Mouse (Mus musculus) layer of hippocampus, postnatal 25 days (tissue): Measurements from ENCODE around the gene Tbcd. TPM values are rescaled to one million over a fixed set of nuclear protein-coding genes. Genes with fewer than 3 reads are reported as not detected.
"Not testable (repeated sequence)": the region's sequence is repeated elsewhere in the genome, so short reads cannot be mapped to it uniquely, and the experiment has no call there.

ENCODE experiments used
- DNase-seq, 2 experiments: peaks; one replicate each; pipeline ENCODE4 v3.0.0; 2022; ENCODE audit warnings: mixed read lengths in 2 of 2, low spot score in 1 of 2; ENCODE audit errors: extremely low spot score in 1 of 2
- total RNA-seq, 2 experiments: library from RNA; stranded (reverse); gene quantifications; 2 replicates each; pipeline ENCODE4 v1.2.3; 2021

The Tbcd gene
- total RNA-seq, 2 experiments from 2014 or later, result 41.7 to 46.2 TPM

DNA sequence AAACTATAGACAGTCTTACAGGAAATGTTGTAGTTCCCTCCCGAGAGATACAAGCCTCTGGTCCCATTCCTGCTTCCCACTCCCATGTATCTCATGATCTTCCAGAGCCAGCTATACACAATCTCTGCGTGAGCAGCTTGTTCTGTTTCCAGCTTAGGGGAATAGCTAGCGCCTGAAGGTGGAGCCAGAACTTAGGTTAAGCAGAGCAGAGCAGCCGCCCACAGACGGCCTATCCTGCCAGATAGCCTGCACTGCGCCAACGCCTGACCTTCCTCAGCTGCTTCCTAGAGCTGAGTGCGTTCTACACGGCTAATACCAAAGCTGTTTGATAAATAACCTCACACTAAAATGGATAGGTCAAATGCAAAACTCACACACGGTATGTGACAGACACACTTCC lies 198.2 kb downstream of the Tbcd start:
- DNase-seq, result peak in 1 of 2 experiments; percentile 23

DNA sequence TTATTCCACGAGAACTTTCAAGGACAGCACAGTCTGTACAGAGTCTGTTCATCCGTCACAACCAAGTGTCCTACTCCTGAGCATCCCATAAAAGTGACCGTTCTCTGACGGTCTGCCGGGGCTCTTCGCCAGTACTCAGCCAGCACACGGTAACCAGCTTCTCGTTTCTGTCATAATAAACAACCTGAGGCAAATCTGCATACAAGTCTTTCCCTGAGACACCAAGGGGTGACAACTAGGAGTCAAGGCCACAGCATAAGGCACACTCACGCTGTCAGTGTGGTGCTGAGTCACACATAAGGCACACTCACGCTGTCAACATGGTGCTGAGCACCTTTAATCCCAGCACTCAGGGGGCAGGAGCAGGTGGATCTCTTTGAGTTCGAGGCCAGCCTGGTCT lies 198.9 kb downstream of the Tbcd start:
- DNase-seq, result no peak

DNA sequence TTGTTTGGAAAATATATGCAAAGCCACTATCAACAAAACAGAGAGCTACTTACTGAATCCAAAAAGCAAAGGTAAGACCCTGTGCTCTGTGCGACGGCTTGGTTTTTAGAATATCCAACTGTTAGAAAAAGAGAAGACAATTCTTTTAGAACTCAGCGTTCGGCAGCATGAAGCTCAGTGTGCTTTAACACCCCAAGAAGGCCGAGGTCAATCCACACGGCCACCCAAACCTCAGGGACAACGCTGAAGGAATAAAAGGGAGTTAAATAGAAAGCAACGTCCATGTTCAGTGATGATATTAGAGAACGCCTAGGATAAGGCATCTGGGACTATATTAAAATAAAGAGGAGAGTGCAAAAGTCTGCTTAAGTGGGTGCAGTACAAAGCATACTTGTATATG lies 199.8 kb downstream of the Tbcd start:
- no peak for DNase-seq

DNA sequence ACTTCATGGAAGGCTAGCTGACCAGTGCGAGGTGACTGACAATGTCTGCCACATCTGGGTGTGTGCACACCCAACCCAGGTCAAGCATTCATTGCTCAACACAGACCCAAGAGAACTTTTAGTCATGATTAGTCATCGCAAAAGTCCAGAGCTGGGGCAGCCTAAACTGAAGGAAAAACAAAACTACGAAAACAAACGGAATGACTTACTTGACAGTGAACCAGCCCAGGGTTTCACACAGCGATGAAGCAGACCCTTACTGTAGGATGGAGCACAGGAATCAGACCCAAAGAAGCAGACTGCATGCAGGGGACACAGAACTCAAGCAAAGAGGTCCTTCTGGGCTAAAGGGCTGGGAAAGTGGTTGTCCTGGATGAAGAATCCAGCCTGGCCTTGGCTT lies 200.2 kb downstream of the Tbcd start:
- DNase-seq, result no peak

DNA sequence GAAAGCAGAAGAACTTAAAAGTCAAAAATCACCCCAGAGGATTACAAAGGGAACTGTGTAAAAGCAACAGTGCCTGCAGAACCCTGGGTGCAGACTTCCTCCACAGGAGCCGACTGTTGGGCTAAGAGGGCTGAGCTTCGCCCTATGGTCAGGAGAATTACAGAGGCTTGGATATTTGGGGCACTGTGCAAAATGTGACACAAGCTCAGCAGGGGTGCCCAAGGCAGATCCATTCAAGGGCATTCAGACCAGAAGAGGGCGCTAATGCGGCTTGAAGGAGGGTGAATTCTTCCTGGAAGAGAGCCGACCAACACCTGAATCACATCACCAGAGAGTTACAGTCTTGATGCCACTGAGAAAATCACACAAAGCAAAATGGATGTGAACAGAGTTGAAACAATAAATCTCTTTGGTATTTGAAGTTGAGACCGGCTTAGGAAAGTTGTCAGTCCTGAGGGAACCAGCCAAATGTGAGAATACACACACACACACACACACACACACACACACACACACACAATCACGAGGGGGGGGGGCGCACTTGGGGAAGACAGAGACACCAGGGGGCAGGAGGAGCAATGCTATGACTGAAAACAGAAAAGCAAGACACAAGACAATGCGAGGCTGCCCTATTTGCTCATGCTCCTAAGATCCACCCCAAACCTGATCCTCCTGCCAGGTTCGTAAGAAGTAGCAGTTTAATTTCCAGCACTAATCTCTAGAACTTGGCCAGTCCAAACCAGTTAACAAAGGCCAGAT lies 201.0 kb downstream of the Tbcd start:
- peak in 1 of 2 experiments; percentile 67 for DNase-seq

DNA sequence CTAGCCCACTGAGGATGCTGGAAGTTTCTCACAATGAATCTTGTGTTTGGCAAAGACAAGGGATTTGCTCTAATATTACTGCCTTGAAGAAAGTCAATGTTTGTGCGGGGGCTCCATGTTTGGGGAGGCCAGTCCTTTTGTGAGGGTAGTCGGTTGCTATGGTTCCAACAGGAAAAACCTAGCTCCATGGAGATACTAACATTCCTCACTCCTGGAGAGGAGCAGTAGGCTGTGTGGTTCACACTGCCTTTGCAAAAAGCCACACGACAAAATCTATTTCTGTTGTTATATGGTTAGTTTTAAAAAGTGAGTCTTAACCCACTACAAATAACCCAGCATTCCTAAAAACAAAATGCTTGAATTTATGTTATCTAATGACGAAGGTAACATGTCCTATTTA lies 201.9 kb downstream of the Tbcd start:
- DNase-seq, result no peak

DNA sequence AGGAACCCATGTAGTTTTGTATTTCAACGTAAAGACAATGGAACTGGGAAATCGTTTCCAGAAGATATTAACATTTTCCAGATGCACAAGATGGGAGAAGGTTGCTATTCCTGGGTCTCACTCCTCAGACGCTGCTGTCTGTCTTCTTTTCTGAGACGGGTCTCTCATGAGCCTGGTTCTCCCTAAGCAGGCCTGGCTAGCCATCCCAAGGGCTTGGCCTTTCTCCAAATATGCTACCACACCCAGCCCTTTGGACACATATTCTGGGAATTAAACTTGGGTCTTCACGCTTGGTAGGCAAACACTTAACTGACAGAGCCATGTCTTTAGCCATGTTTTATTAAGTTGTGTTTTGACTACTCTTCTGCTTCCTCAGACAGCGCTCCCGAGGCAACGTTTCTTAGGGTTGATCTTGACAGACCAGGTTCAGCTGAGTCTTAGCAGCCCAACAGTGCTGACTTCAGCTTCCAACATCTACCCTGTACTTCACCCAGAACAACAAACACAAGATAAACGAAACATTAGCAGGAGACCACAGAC lies 202.7 kb downstream of the Tbcd start:
- no peak for DNase-seq

DNA sequence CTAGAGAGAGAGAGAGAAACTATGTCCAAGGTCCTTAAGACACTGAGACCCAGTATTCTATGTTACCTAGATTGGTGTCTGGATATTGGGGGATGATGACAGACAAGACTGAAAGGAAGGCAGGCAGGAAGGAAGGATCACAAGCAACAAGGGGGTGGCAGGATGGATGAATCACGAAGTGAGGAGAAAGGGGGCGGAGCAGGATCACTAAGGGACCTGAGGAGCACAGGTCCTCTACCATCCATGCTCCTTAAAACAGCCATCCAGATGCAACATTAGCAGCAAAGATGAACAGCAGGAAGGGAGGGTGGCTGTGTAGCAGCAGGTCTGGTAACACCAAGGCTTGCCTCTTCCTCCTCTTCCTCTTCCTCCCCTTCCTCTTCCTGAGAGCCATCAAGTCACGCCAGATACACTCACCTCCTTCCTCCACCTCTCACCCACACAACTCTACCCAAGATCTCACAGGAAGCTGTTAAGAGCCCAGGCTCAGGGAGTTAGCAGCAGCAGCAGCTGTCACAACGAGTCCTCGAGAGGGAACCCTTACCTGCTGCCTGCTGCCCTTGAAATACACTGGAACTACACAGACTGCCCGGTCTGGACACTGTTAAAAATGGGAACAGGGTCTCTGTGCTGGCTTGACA lies 203.5 kb downstream of the Tbcd start:
- DNase-seq, result no peak

DNA sequence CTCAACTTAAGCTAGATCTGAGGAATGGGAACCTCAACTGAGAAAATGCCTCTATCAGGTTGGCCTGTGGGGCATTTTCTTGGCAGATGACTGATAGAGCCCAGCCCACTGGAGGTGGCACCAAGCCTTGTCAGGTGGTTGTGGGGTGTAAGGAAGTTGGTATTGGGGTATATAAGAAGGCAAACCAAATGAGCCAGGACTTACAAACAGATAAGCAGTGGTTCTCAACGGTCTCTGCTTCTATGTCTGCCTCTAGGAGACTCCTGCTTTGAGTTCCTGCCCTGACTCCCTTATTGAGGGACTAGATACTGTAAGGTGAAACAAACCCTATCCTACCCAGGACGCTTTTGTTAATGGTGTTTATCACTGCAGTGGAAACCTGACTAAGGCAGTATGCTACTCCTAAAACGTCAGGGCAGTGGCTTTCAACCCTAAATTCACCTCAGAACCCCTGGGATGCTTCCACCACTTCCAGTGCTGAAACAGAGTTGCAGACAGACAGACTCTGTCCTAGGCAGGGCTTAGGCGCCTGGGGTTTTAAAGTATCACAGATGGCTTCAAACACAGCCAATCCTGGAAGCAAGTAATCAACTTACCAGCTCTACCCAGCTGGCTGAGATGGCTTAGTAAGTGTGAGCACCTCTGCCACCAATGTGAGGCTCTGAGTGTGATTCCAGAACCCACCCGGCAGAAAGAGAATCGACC lies 204.2 kb downstream of the Tbcd start:
- DNase-seq, result no peak

DNA sequence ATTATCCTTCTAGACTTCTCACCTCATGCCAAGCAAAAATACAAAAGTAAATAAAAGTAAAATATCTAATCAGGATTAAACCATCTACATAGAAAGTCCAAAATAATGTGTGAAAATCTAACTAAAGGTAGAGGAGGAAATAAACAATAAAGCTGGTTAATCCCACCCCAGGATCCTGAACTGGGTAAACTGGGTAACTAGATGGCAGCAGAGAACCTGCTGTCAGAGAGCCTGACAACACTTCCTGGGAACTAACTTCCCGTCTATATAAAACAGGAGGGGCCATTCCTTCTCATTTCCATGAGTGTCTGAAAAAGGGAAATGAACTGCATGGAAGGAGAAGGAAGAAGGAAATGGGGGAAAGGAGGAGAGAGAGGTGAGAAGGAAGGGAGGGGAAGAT lies 206.4 kb downstream of the Tbcd start:
- DNase-seq, result no peak

DNA sequence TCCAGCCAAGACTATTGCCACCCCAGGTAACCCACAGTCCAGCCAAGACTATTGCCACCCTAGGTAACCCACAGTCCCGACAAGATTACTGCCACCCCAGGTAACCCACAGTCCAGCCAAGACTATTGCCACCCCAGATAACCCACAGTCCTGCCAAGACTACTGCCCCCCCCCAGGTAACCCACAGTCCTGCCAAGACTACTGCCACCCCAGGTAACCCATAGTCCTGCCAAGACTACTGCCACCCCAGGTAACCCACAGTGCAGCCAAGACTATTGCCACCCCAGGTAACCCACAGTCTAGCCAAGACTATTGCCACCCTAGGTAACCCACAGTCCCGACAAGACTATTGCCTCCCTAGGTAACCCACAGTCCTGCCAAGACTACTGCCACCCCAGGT lies 208.9 kb downstream of the Tbcd start:
- DNase-seq, result not testable (repeated sequence)

DNA sequence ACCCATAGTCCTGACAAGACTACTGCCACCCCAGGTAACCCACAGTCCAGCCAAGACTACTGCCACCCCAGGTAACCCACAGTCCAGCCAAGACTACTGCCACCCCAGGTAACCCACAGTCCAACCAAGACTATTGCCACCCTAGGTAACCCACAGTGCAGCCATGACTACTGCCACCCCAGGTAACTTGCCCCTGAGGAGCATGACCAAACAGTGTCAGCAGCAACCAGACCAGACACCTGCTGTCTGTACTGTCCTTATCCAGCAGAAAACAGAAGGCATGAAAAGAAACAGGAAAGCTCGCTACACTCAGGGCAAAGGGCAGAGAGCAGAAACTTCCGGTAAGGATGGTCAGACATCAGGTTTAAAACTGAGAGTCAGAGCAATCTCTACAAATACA lies 209.4 kb downstream of the Tbcd start:
- no peak for DNase-seq

Other genes starting within 250 kb of the Tbcd start
- 10 to 100 TPM; 22.1 to 26.5 TPM for gene Hexdc, start 247.5 kb upstream of the Tbcd start, total RNA-seq
- 1 to 10 TPM; 7.1 to 7.3 TPM for gene Ogfod3, start 247.2 kb upstream of the Tbcd start, total RNA-seq
- 10 to 100 TPM; 23.3 to 24.0 TPM for gene Cybc1, start 222.6 kb upstream of the Tbcd start, total RNA-seq
- gene Narf, start 214.7 kb upstream of the Tbcd start, total RNA-seq, result 10 to 100 TPM; 52.9 to 55.6 TPM
- 10 to 100 TPM; 79.4 to 82.9 TPM for gene Foxk2, start 192.0 kb upstream of the Tbcd start, total RNA-seq
- 10 to 100 TPM; 63.7 to 65.6 TPM for gene Wdr45b, start 97.5 kb upstream of the Tbcd start, total RNA-seq
- gene Rab40b, start 63.7 kb upstream of the Tbcd start, total RNA-seq, result 10 to 100 TPM; 62.5 to 66.8 TPM
- gene Fn3krp, start 30.5 kb upstream of the Tbcd start, total RNA-seq, result 10 to 100 TPM; 50.9 to 51.0 TPM
- 10 to 100 TPM; 40.2 to 41.3 TPM for gene Fn3k, start 17.0 kb upstream of the Tbcd start, total RNA-seq
- gene Zfp750, start 67.4 kb downstream of the Tbcd start, total RNA-seq, result under 1 TPM; 0.14 to 0.22 TPM
- gene B3gntl1, start 221.2 kb downstream of the Tbcd start, total RNA-seq, result 1 to 10 TPM; 6.4 to 7.0 TPM
- 10 to 100 TPM; 10.7 to 12.2 TPM for gene Metrnl, start 249.6 kb downstream of the Tbcd start, total RNA-seq